Mouse (Mus musculus): ENCODE measurements around the gene Dsel.
A peak's percentile ranks its signal among the peaks of the same experiment; 100 is the strongest.

Gene Dsel

DNA sequence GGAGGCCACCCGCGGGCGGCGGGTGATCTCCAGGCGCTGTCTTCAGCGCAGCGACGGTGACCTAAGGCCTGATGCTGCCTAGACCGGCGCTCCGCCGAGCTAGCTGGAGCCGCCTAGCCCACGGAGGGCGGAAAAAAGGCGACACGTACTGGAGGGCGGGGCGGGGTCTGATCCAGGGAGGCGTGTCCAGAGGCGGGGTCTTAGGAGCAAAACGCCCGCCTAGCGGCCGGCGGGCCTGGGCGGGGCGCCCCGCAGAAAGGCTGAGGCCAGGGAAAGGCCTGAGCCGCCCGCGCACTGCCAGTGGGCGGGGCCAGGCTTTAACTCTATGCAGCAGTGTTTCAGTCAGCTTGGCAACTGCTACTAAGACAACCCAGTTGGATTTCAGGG lies at the start of gene Dsel:
Gene Dsel (minus strand): TSS at position 140 of the 387 bp plus-strand sequence.
- peak; percentile 86 for DNase-seq (ENCODE audit: low read depth, low spot score)

GRCm38 (mm10) chr1:111911424-111911823 lies 46.7 kb upstream of the Dsel start:
- DNase-seq (ENCODE audit: low read depth, low spot score), result no peak

- no peak for DNase-seq (ENCODE audit: low read depth, low spot score)
Observed at GRCm38 (mm10) chr1:111883336-111883735, 18.6 kb upstream of the Dsel start.

GRCm38 (mm10) chr1:111875784-111876183 lies 11.1 kb upstream of the Dsel start:
- no peak for DNase-seq (ENCODE audit: low read depth, low spot score)

GRCm38 (mm10) chr1:111873196-111873595 lies 8.5 kb upstream of the Dsel start:
- DNase-seq (ENCODE audit: low read depth, low spot score), result no peak

DNA sequence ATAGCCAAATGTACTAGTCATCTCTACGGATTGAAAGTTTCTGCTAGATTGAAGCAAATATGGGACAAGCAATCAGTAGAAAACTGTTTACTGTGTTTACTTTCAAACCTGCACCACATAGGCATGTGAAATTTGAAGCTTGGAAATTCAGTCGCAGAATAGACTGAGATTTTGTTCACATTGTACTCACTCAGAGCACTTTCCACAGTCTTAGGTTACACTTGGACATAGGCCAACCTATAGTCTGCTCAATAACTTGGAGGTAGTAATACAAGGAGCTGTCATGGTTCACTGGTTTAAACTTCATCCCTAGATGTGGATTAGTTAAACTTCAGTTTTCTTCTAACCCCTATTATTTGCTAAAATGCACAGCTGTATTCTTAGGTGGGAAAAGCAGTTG lies 749 bp upstream of the Dsel start:
- DNase-seq (ENCODE audit: low read depth, low spot score), result no peak

- DNase-seq (ENCODE audit: low read depth, low spot score), result peak; percentile 61
Observed at GRCm38 (mm10) chr1:111864063-111864778, 497 bp downstream of the Dsel start.

GRCm38 (mm10) chr1:111857852-111858251 lies 6.9 kb downstream of the Dsel start:
- no peak for DNase-seq (ENCODE audit: low read depth, low spot score)

- DNase-seq (ENCODE audit: low read depth, low spot score), result no peak
Observed at GRCm38 (mm10) chr1:111852439-111852838, 12.3 kb downstream of the Dsel start.

DNA sequence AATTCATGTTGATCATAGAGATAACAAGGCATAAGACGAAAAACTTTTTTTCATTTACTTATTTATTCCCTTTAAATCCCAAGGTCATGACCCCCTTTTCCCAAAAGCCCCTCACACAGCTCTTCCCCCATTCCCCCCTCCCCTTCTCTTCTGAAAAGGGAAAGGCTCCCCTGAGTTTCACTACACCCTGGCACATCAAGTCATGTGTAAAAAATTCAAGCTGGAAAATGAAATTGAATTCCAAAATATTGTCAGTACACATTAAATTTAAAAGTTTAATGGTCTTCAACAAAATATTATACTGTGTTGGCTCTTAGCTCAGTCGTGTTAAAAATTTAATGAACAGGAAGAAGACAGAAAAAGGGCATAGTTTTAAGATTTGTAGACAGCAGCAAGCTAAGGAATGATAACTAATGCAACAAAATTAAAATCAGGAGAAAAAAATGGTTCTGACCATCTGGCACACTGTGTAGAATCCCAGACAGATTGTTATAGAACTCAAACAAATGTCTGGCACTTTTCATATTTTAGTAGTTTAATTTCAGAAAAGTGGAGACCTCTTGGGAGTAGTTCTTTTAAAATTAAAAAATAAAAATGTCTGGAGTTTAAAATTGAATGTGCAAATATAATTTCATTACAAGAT lies 31.0 kb downstream of the Dsel start:
- no peak for DNase-seq (ENCODE audit: low read depth, low spot score)

All from retina, postnatal 7 days (tissue).